Mouse (Mus musculus): ENCODE results near the gene Cdkn1c.

Cdkn1c gene

DNA sequence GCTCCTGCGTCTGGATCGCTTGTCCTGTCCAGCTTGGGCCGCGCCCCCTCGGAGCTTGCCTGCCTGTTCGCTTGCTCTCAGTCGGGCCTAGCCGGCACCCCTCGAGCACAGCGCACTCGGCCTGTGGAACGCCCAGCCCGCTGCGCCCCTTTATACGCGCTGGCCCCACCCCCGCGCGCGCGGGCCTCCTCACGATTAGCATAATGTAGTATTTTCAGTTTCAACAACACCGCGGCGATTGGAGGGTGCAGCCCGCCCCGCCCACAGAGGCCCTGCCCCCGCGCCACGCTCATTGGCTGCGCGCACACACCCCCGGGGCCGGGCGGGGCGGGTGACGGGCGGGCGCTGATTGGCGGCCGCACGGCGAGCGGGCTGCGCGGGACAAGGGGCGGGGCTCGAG lies at the start of gene Cdkn1c:
Cdkn1c (minus strand) TSS at position 177 of the 400 bp plus-strand sequence.
- peak; percentile 92 for DNase-seq (ENCODE audit: low spot score)

DNA sequence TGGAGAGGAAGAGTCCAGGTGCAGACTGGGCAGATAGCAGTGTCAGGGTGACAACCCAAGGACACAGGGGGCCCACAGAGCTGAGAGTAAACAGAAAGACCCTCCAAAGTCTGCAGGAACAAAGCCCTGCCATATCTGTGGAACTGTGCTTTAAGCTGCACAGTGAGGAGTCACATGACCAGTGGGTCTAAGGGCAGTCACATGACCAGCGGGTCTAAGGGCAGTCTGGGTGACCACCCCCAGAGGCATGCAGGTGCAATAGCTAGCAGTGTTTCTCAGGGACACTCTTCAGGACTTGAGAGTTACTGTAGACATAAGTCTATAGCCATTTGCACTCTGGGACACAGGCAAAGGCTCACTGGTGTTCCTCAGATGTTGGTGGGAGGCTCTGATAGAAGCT lies 48.7 kb upstream of the Cdkn1c start:
- no peak for DNase-seq (ENCODE audit: low spot score)

DNA sequence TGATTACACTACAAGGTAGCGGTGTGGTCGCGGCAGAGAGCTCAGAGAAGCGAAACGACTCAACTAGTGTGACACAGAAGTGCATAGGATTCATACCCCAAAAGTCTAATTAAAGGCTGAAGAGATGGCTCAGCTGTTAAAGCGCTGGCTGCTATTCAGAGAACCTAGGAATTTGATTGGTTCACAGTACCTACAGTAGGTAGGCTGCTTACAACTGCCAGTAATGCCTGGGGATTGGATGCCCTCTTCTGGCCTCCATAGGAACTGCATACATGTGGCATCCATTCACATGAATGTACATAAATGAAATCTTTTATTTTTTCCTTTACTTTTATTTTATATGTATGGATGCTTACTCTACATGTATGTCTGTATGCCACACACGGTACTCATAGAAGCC lies 45.8 kb upstream of the Cdkn1c start:
- peak; percentile 54 for DNase-seq (ENCODE audit: low spot score)

DNA sequence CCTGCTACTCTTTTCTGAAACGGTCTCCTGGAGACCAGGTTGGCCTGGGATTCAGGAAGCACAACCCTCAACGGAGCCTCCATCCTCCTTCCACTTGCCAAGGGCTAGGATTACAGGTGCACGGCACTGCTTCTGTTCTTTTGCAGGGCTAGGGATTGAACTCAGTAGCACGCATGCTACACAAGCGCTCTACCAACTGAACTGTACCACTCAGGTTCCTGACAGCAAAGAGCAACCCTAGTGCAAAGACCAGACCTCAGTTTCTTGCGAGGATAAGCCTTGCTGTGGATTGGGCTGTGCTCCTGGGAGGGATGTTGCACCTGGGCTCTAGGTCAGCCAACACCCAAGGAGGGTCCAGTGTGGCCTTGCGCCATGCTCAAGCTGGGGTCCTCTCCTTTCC lies 45.4 kb upstream of the Cdkn1c start:
- no peak for DNase-seq (ENCODE audit: low spot score)

DNA sequence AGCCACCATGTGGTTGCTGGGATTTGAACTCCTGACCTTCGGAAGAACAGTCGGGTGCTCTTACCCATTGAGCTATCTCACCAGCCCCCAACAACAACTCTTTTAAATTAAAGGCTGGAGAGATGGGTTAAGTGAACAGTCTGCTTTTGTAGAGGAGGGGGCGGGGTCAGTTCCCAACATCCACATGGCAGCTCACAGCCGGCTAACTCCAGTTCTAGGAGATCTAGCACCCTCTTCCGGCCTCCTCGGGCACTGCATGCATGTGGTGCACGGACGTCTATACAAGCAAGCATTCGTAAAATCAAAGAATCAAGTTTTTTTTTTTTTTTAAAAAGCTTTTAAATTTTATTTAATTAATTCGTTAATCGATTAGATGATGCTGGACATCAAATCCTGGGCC lies 45.0 kb upstream of the Cdkn1c start:
- peak; percentile 76 for DNase-seq (ENCODE audit: low spot score)

DNA sequence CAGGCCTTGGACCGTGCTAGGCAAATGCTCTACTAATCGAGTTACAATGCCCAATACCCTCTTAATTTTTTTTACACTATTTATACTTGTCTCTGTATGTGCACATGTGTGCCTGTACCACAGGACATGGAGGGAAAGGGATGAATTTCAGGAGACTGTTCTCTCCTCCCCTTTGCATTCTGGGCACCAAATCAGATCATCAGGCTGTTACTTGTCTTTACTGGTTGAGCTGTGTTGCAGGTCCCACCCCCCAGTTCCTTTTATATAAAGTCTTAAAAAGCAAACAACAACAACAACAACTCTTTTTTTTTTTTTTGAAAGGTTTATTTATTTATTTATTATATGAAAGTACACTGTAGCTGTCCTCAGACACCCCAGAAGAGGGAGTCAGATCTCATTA lies 44.6 kb upstream of the Cdkn1c start:
- DNase-seq (ENCODE audit: low spot score), result no peak

DNA sequence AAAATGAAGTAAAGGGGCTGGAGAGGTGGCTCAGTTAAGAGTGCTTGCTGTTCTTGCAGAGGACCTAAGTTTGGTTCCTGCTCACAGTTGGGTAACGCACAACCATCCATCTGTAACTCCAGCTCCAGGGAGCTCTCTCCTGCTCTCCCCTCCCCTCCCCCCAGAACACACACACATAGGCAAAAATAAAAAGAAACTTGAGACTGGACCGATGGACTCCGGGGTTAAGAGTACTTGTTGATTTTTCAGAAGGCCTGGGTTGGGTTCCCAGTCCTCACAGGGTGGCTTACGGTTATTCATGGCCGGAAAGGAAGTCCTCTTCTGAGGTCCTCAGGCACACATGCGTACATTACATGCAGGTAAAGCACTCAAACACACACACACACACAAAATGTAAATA lies 43.1 kb upstream of the Cdkn1c start:
- DNase-seq (ENCODE audit: low spot score), result no peak

DNA sequence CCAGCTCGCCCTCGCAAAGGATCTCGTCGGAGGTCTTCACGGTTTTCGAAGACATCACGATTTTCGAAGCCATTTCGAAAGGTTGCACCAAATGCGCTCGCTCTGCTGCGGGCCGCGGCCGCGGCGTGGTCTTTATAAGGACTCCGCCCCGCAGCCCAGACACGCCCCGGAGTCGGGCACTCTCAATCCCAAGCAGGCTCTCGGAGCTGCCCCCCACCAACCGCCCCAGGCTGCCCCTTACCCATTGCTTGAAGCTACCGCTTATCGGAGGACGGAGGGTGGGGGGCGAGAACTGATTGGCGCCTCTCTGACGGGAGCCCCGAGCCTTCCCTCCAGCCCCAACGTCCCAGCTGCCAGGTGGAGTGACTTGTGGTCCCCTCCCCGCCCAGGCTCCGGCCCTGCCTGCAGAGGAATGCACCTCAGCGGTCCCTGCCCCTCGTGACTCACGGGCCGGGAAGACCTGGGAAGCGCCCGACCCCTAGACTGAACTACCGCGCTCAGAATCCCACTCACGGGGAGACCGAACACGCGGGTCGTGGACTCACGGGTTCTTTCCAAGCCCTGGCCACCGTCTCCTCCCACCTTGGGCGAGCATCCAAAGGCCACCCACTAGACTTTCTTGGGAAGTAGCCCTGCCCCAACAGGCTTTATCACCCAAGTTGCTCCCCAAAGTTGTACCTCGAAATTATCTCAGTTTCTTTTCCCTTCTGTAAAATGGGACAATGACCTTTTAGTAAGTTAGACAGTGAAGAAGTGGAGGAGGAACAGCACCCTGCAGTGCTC lies 41.8 kb upstream of the Cdkn1c start, which contains the start of gene Phlda2:
Phlda2 (minus strand) TSS at position 733 of the 783 bp plus-strand sequence.
- DNase-seq (ENCODE audit: low spot score), result peak; percentile 12

DNA sequence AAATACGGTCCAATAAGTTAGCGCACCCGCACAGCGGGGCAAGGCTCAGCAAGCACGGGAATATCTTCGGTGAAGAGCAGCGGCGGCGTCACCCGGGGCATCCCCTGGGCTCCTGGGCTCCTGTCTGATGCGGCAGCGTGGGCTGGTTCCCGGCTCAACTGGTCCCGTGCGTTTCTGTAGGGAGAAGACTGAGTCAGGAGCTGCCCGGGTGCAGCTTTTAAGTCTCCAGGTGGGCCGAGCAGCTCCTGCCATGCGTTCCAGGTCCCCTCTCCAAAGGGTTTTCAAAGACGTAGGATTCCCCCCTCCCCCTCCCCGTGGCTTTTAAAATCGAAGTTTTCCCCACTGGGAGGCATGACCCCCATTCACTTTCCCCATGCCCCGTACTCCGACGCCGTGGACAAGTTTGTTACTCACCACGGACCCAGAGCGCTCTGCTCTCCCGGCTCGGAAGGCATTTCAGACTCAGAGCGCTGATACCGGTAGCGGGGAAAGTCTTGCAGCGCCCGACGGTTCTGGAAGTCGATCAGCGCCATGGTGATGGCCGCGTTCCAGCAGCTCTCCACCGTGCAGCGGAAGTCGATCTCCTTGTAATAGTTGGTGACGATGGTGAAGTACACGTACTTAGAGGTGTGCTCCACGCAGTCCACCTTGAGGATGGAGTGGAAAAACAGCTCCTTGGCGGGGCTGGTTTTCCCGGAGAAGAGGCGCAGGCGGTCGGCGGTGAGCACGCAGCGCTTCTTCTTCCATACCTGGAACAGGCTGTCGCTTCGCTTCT lies 41.0 kb upstream of the Cdkn1c start:
- peak; percentile 55 for DNase-seq (ENCODE audit: low spot score)

DNA sequence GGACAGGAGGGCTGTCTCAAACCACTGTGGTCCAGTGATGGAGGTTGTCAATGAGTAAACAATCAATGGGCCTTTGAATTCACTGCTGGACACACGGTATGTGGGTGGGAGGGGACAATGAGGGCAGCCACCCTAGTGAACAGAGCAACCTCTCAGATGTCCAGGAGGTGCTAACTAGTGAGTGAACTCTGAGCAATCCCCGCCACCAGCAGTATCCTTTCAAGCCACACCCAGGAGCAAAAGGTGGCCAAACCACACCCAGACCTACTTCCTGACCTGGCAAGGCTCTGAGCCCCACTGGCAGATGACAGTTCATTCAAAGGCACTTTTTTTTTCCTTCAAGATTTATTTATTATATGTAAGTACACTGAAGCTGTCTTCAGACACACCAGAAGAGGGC lies 40.1 kb upstream of the Cdkn1c start:
- DNase-seq (ENCODE audit: low spot score), result no peak

DNA sequence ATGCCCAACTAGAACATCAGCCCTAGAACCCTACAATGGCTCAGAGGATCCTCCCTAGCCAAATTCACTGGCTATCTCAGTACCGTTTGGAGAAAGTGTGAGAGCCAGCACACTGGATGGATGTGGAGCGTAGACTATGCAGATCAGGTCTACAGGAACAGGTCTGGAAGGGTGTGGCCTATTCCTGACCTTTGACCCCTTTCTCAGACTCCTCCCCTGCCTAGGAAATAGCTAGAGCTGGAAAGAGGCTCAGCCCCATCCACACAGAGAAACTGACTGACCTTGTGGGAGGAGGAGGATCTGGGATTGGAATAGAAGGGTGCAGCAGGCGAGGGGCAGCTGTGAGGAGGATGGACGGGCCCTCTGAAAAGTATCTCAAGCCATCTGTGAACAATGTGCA lies 37.7 kb upstream of the Cdkn1c start:
- no peak for DNase-seq (ENCODE audit: low spot score)

DNA sequence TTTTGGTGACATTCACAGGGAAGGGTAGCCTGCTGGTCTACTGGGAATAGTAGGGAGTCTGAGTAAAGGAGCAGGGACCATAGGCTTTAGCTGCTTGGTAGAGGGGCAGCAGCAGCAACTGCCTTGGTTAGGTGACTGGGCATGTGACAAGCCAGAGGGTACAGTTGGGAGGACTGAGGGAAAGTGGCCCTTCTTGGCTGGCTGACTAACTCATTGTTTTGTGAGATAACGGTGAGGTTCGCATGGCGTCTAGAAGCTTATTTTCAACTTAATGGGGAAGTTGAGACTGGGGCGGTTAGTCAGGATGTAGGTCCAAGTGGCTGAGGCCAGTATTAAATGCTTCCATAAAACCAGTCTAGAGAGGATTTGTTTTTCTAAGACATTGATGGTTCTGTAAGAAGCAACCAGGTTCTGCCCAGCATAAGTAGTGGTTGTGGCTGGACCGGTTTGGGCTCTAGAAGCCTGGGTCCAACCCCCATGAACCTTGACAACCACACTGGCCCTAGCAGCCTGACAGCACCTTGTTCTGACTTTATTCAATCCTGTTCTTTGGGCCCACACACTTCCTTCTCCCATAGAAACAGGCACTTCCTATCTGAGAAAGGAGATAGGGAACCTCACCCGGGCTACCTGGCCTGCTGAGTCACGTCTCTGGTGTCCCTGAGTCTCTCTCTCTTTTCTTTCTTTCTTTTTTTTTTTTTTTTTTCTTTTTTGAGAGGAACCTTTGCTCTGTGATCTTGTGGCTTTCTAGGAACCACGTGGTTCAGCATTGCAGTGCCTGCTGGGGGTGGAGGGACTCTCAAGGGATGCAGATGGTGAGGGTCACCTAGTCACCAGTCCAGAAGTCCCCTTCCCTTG lies 34.5 kb upstream of the Cdkn1c start:
- no peak for DNase-seq (ENCODE audit: low spot score)

DNA sequence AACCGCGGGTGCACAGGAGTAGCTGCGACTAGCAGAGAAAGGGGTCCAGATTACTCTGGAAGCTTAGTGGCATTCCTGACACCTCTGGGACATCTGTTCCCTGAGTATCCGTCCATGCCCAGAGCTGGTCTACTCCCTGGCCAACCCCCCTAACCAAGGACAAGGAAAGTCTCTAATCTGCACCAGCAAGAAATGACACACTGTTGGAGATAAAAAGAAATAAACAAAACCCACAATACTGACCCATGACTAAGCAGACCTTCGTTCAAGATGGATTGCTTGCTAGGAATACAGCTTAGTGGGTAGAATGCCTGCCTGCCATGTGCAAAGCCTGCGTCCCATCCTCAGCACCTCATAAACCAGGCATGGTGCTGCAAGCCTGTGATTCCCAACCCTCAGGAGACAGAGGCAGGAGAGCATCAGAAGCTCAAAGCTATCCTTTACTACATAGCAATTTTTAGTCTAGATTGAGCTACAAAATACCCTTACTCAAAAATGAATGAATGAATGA lies 32.8 kb upstream of the Cdkn1c start:
- no peak for DNase-seq (ENCODE audit: low spot score)

DNA sequence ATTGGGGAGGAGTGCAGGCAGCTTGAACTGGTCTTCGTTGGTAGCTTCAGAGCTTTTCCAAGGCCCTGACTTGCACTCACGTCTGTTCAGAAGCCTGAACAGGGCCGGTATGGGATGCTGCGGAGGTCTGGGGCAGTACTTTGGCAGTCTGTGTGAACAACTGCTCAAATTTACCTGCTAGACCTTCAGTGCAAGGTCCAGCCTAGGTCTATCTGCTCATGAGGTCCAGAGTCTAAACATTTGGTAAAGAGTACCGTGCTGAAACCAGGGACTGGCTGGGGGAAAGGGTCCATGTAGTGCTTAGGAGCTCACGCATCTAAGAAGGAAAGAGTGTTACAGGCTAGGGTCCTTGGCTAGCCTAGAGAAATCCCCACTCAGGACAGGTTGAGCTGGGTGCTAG lies 28.9 kb upstream of the Cdkn1c start:
- no peak for DNase-seq (ENCODE audit: low spot score)

DNA sequence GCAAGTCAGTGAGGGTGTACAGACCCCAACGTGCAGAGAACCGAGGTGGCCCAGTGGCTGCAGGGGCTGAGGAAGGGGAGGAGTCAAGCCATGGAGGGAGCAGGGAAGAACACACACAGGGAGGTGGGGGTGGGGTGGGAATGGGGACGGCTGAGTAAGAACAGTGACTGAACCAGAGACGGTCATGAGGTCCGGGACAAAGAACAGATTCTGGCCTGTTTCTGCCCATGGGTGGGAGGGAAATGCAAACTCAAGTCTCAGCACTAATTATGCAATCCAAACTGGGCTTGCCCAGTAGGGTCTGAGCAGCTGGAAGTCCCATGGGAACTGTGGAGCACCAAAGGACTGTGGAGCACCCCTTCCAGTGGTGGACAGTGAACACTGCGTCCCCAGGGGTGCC lies 21.7 kb upstream of the Cdkn1c start:
- DNase-seq (ENCODE audit: low spot score), result no peak

DNA sequence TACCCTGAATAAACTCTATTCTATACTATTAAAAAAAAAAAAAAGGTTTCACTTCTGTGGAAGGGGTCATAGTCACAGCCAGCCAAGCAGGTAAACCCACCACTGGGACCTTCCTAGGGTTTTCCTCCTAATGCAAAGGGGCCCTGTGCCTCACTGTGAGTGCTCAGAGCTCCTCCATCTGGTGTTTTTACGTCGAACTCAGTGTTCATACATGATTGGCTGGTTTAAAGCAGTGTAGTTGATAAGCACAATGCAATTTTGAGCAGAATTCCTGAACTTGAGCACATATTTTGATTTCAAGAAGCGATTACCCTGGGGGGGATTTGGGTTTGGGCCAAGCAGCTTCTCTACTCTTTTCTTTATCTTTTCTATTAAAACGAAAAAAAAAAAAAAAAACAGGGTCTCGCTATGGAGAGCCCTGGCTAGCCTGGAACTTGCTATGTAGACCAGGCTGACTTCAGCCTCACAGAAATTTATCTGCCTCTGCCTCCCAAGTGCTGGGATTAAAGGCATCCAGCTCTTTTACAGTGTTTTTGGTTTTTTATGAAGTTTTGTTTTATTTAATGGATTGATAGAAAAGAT lies 21.0 kb upstream of the Cdkn1c start:
- DNase-seq (ENCODE audit: low spot score), result no peak

DNA sequence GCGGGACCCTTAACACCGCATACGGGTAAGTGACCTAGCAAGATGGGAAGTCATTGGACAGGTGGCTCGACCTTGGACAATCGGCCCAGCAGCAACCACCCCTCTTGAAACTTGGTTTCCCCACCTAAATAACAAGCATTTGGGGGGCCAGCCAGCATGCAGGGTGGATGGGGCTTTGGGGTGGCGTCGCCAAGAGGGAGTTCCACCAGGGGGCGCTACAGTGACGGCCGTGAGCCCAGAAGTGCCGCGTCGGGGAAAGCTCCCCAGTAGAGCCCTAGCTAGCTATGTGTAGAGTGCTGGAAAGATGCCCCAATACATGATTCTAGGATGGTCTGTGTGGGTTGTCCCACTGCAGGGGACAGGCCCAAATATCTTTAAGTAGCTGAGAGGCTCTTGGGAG lies 19.6 kb upstream of the Cdkn1c start:
- peak; percentile 50 for DNase-seq (ENCODE audit: low spot score)

DNA sequence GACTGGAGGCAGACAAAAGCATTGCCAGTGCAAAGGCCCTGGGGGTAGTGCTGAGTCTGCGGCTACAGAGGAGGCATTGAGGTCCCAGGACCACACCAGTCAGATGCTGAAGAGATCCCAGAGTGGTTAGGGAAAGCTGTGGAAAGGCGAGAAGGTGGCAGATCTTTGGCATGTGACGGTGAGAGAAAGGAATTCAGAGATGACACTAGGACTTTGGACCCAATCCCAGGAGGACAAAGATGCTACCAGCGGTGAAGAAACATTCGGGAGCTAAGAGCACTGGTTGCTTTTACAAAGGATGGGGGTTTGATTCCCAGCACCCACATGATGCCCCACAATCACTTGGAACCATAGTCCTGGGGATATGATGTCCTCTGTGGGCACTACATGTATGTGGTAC lies 16.9 kb upstream of the Cdkn1c start:
- no peak for DNase-seq (ENCODE audit: low spot score)

DNA sequence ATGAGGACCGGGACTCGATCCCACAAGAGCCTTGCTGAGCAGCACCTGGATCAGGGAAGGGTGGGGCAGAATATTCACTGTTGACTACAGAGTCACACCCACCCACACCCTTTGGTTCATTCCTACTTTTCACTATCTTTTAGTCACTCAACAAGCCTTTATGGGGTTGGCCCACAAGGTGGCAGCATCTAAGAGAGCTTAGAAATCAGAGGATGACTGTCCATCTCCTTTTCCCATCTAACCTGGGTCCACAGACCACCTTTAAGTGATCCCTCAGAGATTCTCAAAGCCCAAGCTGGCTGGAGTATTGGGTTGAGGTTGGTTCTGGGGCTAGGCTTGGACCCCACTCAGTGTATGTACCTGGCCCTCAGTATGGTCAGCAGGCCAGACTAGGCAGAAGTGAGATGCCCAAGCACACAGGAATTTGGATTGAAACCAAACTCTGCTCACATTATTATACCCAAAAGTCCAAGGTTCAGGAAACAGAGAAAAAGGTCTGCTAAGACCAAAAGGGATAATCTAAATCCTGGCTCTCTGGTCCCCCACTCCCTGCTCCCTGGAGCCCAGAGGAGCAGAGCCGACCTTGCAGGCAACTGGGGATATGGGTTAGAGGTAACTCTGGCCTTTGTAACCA lies 16.0 kb upstream of the Cdkn1c start:
- DNase-seq (ENCODE audit: low spot score), result no peak

DNA sequence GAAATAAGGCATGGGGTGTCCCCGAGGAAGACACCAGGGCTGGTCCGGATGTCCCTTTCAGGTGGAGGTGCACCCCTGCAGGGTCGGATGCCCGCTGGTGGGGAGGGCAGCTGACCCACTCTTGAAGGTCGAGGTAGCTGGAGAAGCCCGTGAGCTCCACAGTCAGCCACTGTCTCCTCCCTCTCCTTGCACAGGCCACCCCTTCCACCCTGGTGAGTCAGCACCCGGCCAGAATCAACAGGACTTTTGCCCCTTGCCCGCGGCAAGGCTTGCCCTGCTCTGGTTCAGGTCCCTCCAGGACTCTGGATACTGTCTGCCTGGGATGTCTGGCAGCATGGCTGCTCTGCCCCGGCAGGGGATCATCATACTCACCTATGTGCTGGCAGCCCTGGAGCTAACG lies 15.0 kb upstream of the Cdkn1c start:
- DNase-seq (ENCODE audit: low spot score), result no peak

DNA sequence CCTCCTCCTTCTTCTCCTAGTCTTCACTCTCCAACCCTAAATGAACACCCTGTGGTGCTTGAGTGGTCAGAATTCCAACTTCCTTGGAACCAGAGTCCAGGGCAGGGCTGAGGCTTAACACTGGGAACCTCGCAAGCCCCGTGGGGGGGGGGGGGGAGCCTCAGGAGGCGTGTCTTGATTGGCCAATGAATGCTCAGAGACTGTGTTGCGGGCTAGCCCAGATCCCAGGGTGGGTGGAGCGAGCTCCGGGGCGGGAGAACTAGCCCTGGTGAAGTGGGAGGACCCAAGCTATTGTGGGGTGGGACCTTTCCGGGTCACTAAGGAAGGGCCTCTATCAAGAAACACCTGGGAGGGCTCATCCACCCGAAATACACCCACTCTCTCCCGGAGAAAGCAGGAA lies 14.0 kb upstream of the Cdkn1c start:
- DNase-seq (ENCODE audit: low spot score), result no peak
